Mouse (Mus musculus) cerebellum, adult 11 months (tissue): Measurements from ENCODE around the gene Olfr938.

Source experiments
- DNase-seq: peaks from one replicate; pipeline ENCODE4 v3.0.0; 2022

Gene Olfr938

GRCm38 (mm10) chr9:39078787-39079186 is at the start of gene Olfr938:
TSS of gene Olfr938 (minus strand) at chr9:39078887.
- no peak for DNase-seq

GRCm38 (mm10) chr9:39127831-39128230 is 49.1 kb upstream of the Olfr938 start, which contains the start of gene Olfr27:
TSS of gene Olfr27 (plus strand) at chr9:39128131.
- DNase-seq: no peak

- no peak for DNase-seq
Observed at GRCm38 (mm10) chr9:39127326-39127725, 48.6 kb upstream of the Olfr938 start.

GRCm38 (mm10) chr9:39064851-39065250 is 13.8 kb downstream of the Olfr938 start, which contains the start of gene Olfr937:
TSS of gene Olfr937 (minus strand) at chr9:39064951.
- DNase-seq: no peak
